Mouse (Mus musculus) gastrocnemius, postnatal 10 days (tissue): ENCODE results near the gene Tmem167. TPM values are rescaled to one million over a fixed set of nuclear protein-coding genes. Genes with fewer than 3 reads are reported as not detected.

Experiments used
- DNase-seq: peaks from one replicate; pipeline ENCODE4 v3.0.0; 2021; ENCODE audit warnings: mixed read lengths
- total RNA-seq, 2 experiments: library from RNA; stranded (reverse); gene quantifications; 2 replicates each; pipeline ENCODE4 v1.2.3; 2021

Gene Tmem167
- total RNA-seq, 2 experiments from 2014 or later, result 12.3 to 14.5 TPM

- no peak for DNase-seq
These were observed 93.3 kb downstream of the Tmem167 start for GRCm38 (mm10) chr13:90182262-90182661.

- no peak for DNase-seq
These were observed 94.6 kb downstream of the Tmem167 start for GRCm38 (mm10) chr13:90183536-90183935.

- no peak for DNase-seq
These were observed 97.8 kb downstream of the Tmem167 start for GRCm38 (mm10) chr13:90186694-90187093.

GRCm38 (mm10) chr13:90188021-90188420 is 99.1 kb downstream of the Tmem167 start:
- DNase-seq, result no peak

DNA sequence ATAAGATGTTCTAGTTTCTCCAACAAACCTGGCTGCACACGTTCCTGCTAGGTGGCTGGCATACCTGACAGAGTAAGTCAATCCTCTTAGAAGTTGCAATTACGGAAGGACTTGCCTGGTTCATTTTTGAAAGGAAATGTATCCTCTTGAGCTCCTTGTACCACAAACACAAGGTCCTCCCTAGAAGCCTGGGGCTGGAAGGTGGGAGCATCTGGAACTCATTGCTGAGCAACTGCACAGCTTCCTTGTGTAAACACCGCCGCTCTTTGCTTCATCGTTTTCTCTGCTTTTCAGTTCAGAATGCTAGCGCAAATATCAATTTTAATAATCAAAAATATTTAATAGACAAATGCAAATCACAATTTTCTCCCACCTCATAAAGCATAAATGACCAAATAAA is 102.9 kb downstream of the Tmem167 start:
- no peak for DNase-seq

Other genes starting within 250 kb of the Tmem167 start
- 10 to 100 TPM in 1 of 2 experiments, 1 to 10 TPM in 1; 9.5 to 11.4 TPM for gene Xrcc4, start 485 bp downstream of the Tmem167 start, total RNA-seq